Mouse (Mus musculus) layer of hippocampus, adult 18-20 months (tissue): Measurements from ENCODE around the gene Batf. TPM values are rescaled to one million over a fixed set of nuclear protein-coding genes. Genes with fewer than 3 reads are reported as not detected.
A peak's percentile ranks its signal among the peaks of the same experiment; 100 is the strongest.
"Not testable (repeated sequence)": the region's sequence is repeated elsewhere in the genome, so short reads cannot be mapped to it uniquely, and the experiment has no call there.

Source experiments
- DNase-seq, 2 experiments: peaks; one replicate each; pipeline ENCODE4 v3.0.0; 2022; ENCODE audit warnings: low spot score in 2 of 2
- long read RNA-seq: library from polyadenylated mRNA; stranded (forward); transcript quantifications from one replicate; pipeline ENCODE4 v2.0.0, GENCODE M21; 2021
- total RNA-seq, 2 experiments: library from RNA; stranded (reverse); gene quantifications; 2 replicates each; pipeline ENCODE4 v1.2.3; 2021

Gene Batf
- total RNA-seq = under 1 TPM; 0.35 to 0.36 TPM
- long read RNA-seq = 0 reads

DNA sequence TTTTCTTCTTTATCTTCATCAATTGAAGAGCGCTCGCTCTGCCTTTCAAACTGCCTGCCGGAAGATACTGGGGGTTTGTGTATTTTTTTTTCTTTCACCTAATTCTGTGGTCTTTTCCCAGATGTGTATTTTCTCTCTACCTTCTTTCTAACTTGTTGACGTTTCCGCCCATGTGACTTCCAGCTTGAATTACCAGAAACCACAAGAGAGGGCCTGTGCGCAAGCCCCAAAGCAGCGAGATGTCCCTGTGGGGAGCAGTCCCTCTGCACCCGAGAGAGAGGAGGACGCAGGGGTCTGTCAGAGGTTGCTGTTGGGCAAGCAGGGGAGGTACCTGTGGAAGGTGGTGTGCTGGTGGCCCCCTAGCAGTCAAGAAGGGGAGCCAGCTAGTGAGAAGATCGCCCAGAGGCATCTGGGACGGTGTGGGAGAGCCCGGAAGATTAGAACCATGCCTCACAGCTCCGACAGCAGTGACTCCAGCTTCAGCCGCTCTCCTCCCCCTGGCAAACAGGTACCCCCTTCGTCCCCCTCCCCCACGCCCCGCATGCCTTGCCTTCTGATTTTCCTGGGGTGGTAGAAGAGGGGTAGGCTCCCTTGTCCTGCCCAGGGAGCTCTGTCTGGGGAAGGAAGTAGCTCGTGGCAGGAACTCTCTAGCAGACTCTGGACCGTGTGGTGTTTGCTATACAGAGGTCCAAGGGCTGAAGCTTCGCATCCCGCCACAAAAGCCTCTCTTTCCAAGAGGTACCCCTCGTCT, at the start of gene Batf:
TSS of gene Batf (plus strand) at position 204 of the 751 bp plus-strand sequence.
- DNase-seq = no peak

DNA sequence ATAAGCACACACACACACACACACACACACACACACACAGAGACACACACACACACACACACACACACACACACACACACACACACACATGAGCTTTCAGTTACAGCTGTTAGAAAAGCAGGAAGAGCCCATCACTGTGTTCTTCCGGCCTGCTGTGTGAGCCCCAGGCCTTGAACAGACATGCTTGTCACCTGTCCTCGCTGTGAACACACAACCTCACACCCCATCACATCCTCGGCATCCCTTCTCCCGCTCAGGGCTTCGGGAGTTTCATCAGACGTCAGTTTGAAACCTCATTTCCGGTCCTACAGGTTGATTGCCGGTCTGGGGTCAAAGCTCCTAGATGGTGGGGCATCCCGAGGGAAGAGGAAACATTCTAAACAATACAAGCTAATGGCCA, 48.5 kb upstream of the Batf start:
- no peak for DNase-seq

DNA sequence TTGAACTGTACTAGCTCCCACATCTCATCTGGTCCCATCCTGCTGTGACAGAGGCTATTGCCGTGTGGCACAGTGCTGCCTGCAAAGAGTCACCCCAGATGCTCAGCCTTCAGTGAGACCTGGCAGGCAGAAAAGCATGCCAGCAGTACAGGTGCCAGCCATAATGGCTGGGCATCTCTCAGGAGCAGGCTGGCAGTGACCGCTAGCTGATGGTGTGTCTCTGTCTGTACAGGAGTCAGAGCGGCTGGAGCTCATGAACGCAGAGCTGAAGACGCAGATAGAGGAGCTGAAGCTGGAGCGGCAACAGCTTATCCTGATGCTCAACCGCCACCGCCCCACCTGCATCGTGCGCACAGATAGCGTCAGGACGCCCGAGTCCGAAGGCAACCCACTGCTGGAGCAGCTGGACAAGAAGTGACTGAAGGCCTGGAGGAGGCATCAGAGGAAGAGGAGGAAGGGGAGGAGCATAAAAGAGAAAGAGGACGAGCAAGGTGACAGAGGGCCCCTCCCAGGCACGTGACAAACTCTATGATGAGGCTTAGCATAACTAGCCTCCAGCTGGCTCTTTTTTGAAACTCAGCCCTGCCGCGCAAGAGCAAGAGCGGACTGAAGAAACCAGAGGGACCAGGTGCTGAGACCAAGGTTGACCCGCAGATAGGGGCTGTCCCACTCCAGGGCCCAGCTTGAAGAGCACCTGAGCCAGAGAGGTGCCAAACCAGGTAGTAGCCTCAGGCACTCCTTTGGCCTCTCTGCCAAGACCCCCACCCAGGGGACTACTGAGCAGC, 47.7 kb upstream of the Batf start:
- no peak for DNase-seq

DNA sequence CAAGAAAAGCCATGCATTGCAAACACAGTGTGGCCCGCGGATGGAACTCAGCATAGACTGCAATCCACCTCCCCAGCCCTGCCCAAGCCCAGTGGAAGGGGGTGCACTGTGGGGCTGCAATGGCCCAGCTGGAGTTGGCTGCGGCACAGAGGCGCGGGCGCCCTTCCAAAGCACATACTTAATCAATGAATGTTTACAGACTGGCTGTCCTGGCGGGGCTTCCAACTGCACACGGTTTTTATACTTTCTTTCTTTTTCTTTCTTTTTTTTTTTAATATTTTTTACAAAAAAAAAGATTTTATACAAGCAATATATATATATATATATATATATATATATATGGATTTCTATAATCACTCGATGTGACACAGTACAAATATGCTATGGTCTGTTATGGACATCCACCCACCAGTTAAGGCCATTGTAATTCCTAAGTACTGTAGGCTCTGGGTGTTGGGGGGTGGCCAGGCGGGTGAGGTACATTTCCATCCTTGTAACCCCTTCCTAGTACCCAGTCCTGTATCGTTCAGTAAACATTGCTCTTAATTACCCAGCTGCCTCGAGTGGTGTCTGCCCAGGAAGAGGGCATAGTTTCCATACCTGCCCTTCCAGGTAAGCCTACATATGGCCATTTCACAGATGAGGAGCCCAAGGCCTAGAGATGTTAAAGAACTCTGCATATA, 47.0 kb upstream of the Batf start:
- DNase-seq = peak in 1 of 2 experiments; percentile 74

DNA sequence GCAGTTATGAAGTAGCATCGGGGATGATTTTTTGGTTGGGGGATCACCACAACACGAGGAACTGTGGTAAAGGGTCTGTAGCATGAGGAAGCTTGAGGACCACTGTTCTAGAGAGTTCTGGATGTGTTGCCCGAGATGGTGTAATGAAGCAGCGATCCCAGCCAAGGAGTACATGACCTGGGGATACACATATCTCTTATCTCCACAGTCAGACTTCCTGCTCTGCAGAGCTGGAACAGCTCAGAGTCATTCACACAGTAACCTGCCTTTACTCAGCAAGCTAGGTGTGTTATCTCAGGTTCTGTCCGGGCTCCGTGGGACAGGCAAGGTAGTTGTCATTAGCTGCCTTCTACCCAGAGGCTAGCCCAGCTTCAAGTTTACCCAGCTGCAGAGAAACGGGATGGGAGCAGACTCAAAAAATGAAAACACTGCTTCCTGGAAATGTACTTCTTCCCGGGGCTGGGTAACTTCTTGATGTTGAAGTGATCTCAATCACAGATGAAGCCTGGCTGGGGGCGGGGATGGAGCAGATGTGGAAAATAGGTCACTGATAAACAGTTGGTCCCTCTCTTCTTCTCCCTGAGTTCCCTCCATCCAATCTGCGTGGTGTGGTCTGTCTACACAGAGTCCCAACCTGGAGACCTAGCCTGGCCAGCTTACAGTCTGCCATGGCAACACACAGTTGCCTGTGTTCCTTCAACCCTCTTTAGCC, 45.5 kb upstream of the Batf start:
- no peak for DNase-seq

DNA sequence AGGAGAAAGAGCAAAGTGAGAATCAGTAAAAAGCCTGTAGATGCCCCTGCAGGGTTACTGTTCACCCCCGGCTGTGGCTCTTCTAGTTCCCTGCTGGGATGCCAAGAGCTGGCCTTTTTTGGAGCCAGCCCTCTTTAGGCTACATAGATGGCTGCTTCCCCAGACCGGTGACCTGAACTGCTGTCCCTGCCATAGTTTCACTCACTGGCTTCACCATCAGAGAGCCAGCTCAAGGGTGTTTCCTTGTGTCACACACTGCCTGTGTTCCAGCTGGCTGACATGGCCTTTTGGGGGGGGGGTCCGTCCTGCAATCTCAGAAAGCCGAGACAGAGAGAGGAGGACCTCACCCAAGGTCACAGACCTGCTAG, 44.9 kb upstream of the Batf start:
- no peak for DNase-seq

DNA sequence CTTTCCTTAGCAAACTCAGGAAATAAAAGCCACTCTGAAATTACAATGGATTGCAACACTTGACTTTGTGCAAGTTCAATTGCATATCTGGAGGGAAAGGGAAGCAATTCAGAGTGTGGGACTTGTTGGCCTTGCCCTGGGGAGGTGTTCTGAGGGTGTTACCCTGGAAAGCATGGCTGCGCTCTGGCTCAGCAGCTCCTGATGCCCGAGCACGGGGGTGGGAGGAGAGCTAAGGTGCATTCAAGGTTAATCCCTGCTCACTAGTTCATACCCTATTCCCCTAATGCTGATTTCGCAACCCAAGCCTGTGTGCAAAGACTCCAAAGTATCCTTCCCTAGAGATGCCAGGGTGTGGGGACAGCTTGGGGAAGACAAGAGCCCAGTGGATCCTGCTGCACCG, 42.7 kb upstream of the Batf start:
- no peak for DNase-seq

DNA sequence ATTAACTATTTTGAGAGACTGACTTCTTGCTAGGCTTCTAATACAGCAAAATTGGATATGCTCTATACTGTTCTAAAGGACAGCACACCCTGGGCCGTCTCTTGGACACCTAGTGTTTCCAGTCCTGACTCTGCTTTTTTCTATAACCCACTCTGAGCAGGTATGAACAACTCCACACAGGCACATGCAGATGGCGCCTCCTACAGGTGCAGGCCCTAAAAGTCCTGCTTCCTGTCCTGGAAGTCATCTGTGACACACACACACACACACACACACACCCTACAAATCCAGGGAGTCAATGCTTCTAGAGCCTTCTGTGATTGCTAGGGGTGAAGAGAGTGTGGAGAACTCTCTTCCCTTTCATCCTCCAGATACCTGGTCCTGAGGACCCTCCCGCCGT, 40.8 kb upstream of the Batf start:
- no peak for DNase-seq

DNA sequence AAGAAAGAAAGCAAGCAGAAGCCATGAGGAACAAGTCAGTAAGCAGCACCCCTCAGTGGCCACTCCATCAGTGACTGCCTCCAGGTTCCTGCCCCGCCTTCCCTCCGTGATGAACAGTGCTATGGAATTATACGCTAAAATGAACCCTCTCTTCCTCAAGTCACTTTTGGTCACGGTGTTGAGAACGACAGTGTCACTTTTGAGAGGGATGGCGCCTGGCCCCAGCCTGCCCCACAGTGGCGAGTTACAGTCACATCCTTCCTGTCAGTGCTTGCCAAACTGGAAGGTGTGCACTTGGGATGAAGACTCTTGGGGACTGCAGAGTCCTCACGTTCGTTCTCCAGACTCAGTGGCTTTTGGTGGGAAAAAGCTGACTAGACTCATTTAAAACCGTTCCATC, 39.1 kb upstream of the Batf start:
- no peak for DNase-seq

DNA sequence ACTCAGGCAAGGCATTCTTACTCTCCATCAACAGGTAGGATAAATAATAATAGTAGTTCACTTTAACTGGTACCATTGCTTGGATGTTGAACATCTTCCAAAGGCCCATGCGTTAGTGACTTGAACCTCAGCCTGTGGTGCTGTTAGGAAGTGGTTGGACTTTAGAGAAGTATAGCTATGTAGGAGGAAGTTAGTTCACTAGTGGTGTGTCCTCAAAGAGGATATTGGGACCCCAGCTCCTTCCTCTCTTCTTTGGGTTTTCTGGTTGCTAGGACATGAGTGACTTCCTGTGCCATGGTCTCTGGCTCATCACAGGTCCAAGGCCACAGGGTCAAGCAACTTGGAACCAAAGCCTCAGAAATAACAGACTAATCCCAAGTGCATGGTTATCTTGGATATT, 38.5 kb upstream of the Batf start:
- DNase-seq = no peak

DNA sequence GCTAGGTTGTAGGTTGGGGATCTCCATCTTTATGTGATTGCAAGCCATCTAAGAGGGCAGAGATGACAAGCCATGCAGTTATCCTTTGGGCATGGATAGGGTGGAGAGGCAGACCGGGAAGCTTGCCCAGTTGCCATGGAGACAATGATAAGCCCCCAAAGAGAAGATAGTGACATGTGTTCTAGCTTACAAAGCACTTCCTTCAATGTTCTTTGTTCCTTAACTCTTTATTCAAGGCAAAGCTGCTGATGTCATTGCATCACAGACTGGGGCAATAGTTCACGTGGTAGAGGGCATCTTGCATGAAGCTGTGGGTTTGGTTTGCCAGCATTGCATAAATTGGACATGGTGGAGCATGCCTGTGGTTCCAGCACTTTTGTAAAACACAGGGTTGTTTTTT, 27.1 kb upstream of the Batf start:
- DNase-seq = peak in 1 of 2 experiments; percentile 45

DNA sequence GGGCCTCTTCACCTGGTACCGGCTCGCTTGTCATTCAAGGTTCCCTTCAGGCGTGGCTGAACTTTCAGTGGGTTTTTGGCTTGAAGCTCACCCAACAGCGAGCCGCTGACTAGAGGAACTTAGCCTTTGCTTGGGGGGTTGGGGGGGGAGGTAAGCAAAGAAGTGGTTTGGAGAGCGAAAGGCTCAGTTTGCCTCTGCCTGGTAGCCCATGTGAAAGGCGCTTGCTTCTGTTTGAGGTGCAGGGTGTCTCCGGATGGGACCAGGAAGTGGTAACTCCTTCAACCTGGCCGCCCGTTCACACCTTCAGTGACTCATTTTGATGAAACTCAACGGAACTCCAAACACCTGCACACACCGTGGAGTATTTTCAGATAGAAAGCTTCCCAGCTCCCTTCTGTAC, 25.6 kb upstream of the Batf start:
- no peak for DNase-seq

DNA sequence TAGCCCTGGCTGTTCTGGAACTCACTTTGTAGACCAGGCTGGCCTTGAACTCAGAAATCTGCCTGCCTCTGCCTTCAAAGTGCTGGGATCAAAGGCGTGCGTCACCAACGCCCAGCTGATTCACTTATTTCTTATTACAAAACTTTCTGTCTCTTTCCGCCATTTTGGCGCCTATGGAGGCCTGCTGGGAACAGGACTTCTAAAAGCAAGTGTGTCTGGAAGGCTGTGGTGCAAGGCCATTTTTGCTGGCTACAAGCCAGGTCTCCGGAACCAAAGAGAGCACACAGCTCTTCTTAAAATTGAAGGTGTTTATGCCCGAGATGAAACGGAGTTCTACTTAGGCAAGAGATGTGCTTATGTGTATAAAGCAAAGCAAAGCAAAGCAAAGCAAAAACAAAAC, 24.2 kb upstream of the Batf start:
- not testable (repeated sequence) for DNase-seq

DNA sequence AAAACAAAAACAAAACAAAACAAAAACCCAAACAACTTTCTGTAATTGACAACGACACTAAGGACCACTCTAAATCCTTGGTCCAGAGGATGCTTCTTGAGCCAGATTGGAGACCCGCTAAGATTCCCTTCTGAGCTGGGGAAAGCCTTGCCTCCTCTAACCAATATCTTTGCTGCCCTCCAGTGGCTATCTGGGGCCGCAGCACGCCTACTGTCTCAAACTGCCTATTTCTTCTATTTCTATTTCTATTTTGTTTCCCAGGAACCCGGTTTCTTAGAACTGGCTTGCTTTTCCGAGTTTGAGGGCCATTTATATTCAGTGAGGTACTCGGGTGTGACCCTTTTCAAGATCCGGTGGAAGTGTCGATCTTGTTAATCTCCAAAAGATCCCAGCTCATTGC, 23.6 kb upstream of the Batf start:
- peak; percentile 55 to 87 for DNase-seq

DNA sequence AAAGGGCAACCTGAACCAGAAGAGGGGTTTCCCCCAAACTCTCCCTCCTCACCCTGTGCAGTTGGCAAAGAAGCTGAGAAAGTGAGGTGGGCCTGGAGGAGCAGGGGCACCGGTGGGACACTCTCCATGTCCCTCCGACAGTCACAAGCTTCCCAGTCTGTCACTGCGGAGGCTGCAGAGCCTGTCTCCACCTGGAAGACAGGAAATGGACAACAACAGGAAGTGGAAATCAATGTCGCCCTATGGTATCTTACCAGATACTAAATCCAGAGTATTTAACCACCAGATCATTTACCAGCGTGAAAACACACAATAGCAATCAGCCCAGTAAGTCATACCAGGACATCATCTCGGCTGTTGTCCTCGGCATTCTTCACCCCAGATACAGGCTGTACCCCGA, 20.4 kb upstream of the Batf start:
- DNase-seq = no peak

DNA sequence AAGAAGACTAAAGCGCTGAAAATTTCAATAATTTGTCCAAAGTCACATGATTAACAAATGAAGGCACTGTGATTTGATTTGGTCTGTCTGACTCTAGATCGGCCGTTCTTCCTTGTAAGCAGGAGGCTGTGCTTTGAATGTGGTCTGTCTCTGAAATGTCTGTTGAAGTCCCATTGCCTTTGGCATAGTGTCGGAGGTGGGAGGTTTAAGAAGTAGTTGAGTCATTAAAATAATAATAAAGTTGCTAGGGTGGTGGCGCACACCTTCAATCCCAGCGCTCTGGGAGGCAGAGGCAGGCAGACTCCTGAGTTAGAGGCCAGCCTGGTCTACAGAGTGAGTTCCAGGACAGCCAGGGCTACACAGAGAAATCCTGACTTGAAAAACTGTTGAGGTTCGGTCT, 19.4 kb upstream of the Batf start:
- no peak for DNase-seq

DNA sequence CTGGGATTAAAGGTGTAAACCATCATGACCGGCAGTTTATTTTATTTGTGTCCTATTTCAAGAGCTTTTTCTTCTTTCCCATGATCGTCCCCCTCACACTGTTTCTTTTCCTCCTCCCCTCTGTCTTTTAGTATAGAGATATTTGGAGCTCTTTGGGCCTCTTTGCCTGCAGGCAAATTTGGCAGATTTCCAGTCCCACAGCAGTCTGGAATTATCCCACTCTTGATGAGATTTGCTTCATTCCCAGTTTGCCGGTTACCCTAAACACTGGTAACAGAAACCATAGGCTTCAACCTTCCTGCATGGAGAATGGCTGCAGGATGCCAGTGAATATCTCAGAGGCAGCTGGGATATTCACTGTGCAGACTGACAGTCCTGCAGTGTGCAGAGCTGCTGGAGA, 17.8 kb upstream of the Batf start:
- no peak for DNase-seq

DNA sequence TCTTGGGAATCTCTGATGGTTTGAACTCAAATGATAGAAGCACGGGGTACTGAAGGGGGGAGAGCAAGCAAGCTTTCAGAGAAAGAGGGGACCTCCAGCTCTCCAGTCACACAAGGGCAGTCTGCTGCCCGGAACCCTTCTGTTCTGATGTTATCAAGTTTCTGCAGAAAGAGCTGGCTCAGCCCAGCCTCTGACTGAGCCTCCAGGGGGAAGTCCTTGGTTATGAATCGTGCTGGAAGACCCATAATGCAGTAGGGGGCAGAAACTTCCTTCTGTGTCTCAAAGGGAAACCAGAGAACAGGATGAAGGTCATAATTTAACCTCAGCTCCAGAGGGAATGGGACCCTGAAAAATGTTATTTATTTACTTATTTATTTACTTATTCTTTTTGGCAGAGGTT, 16.4 kb upstream of the Batf start:
- DNase-seq = no peak

DNA sequence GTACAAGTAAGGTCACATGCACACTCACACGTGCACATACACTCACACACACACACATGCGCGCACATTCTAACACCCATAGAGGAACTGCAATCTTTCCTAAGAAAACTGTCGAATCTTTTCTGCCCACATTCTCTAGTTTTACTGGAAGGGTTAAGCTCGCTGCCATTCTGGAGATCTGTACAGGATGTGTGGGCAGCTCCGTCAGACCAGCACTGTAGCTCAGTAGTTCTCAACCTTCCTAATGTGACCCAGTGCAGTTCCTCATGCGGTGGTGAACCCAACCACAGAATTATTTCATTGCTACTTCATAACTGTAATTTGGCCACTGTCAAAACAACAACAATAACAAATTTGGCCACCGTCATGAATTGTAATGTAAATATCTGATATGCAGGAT, 12.6 kb upstream of the Batf start:
- no peak for DNase-seq

DNA sequence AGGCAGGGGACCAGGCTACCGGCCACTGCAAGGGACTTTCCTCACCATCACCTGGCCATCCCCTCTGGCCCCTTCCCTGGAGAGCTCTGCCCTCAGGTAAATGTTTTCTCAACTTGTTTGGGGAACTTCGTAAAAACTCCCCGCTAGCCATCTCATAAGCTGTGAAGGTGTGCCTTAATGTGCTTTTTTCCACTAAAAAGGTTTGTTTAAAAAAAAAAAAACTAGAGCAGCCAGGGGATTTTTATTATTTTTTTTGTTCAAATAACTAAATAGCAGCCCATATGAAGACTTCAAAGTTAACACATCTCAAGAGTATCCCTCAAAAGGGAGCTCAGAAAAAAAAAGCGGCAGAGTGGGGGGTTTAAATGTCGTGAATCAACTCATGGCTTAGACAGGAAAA, 7.4 kb upstream of the Batf start:
- no peak for DNase-seq

DNA sequence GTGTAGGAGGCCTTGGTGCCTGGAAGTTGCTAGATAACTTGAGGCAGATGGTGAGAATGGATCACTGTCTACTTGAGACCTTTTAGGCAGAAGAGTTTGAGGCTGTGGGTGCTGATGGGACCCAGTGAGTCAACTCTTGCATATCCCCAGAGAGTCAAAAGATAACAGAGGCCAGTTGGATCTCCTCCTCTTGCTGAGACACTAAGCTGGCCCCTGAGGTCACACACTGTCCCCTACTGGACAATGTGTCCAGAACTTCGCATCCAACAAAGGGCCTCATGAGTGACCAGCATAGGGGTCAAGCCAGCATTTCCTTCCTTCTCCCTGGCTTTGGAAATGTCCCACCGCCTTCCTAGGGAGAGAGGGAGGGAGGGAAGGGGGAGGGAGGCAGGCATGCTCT, 6.7 kb upstream of the Batf start:
- DNase-seq = no peak

DNA sequence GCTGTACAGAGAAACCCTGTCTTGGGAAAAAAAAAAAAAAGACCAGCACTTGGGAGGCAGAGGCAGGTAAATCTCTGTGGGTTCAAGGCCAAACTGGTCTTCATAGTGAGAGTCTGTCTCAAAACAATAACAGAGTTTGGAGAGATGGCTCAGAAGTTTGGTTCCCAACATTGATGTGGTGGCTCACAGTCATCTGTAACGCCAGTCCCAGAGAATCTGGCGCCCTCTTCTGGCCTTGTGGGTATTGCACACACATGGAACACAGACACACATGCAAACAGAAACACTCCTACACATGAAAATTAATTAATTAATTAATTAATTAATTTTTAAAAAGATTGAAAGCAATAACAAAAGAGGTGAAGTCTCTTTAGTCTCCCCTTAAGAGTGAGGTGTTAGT, 4.1 kb upstream of the Batf start:
- no peak for DNase-seq
